Mouse (Mus musculus) gastrocnemius, postnatal 36 days (tissue): ENCODE measurements around the gene Kdm2a. TPM values are rescaled to one million over a fixed set of nuclear protein-coding genes. Genes with fewer than 3 reads are reported as not detected.

Source experiments
- DNase-seq, 2 experiments: peaks; one replicate each; pipeline ENCODE4 v3.0.0; 2022
- intact Hi-C: fragments of 180-260 bp; cut with DNase I; formaldehyde crosslinking; loops from one replicate; pipeline ENCODE4 v1.15.1; 2025
- total RNA-seq, 2 experiments: library from RNA; stranded (reverse); gene quantifications; 2 replicates each; pipeline ENCODE4 v1.2.3; 2021

Gene Kdm2a
- total RNA-seq, 2 experiments from 2014 or later: 26.5 to 32.2 TPM

GRCm38 (mm10) chr19:4268566-4269361, 129.3 kb downstream of the Kdm2a start, which contains the start of gene Ssh3:
Ssh3 (minus strand) TSS chr19:4269180.
- peak; percentile 40 to 47 for DNase-seq
- intact Hi-C loops: loop anchor here (10.0 kb wide), 1 partner anchor 146 kb away; no protein-coding TSS in a partner anchor

GRCm38 (mm10) chr19:4265956-4266355, 132.1 kb downstream of the Kdm2a start:
- intact Hi-C loops: loop anchor here (10.0 kb wide), 1 partner anchor 149 kb away; no protein-coding TSS in a partner anchor
- no peak for DNase-seq

Other genes starting within 250 kb of the Kdm2a start
- gene Coro1b, start 249.7 kb downstream of the Kdm2a start, total RNA-seq: 10 to 100 TPM; 13.9 to 15.3 TPM
- gene Ptprcap, start 244.7 kb downstream of the Kdm2a start, total RNA-seq: 1 to 10 TPM in 1 of 2 experiments, under 1 TPM in 1; 0.86 to 1.8 TPM
- gene Rps6kb2, start 234.9 kb downstream of the Kdm2a start, total RNA-seq: 10 to 100 TPM; 25.2 to 26.8 TPM
- gene Carns1, start 222.8 kb downstream of the Kdm2a start, total RNA-seq: 10 to 100 TPM; 26.0 to 26.2 TPM
- gene Tbc1d10c, start 207.0 kb downstream of the Kdm2a start, total RNA-seq: 1 to 10 TPM; 4.7 to 5.6 TPM
- 100 to 1,000 TPM; 196 to 211 TPM for gene Ppp1ca, start 206.2 kb downstream of the Kdm2a start, total RNA-seq
- 1 to 10 TPM; 2.3 to 2.9 TPM for gene Rad9a, start 196.6 kb downstream of the Kdm2a start, total RNA-seq
- gene Clcf1, start 184.0 kb downstream of the Kdm2a start, total RNA-seq: under 1 TPM; 0.52 to 0.61 TPM
- gene AC109138.7, start 183.9 kb downstream of the Kdm2a start, total RNA-seq: not detected
- 10 to 100 TPM; 16.0 to 21.1 TPM for gene Pold4, start 166.4 kb downstream of the Kdm2a start, total RNA-seq
- 1 to 10 TPM; 2.4 to 3.0 TPM for gene Ssh3, start 129.1 kb downstream of the Kdm2a start, total RNA-seq
- gene Ankrd13d, start 115.1 kb downstream of the Kdm2a start, total RNA-seq: under 1 TPM; 0.23 to 0.27 TPM
- gene Grk2, start 92.1 kb downstream of the Kdm2a start, total RNA-seq: 10 to 100 TPM; 41.5 to 52.0 TPM
- under 1 TPM; 0.39 to 0.69 TPM for gene Rhod, start 41.1 kb upstream of the Kdm2a start, total RNA-seq
- gene Syt12, start 79.2 kb upstream of the Kdm2a start, total RNA-seq: 1 to 10 TPM; 8.5 to 8.6 TPM
- not detected for gene 2010003K11Rik, start 100.3 kb upstream of the Kdm2a start, total RNA-seq
- gene Pcx, start 112.2 kb upstream of the Kdm2a start, total RNA-seq: 10 to 100 TPM; 62.5 to 63.4 TPM
- gene Lrfn4, start 217.4 kb upstream of the Kdm2a start, total RNA-seq: 1 to 10 TPM; 1.1 to 1.8 TPM
- 1 to 10 TPM; 4.6 to 5.7 TPM for gene Rce1, start 227.4 kb upstream of the Kdm2a start, total RNA-seq